Mouse (Mus musculus): ENCODE measurements around the gene Stox1.
"Not testable (repeated sequence)": the region's sequence is repeated elsewhere in the genome, so short reads cannot be mapped to it uniquely, and the experiment has no call there.

Stox1 gene

DNA sequence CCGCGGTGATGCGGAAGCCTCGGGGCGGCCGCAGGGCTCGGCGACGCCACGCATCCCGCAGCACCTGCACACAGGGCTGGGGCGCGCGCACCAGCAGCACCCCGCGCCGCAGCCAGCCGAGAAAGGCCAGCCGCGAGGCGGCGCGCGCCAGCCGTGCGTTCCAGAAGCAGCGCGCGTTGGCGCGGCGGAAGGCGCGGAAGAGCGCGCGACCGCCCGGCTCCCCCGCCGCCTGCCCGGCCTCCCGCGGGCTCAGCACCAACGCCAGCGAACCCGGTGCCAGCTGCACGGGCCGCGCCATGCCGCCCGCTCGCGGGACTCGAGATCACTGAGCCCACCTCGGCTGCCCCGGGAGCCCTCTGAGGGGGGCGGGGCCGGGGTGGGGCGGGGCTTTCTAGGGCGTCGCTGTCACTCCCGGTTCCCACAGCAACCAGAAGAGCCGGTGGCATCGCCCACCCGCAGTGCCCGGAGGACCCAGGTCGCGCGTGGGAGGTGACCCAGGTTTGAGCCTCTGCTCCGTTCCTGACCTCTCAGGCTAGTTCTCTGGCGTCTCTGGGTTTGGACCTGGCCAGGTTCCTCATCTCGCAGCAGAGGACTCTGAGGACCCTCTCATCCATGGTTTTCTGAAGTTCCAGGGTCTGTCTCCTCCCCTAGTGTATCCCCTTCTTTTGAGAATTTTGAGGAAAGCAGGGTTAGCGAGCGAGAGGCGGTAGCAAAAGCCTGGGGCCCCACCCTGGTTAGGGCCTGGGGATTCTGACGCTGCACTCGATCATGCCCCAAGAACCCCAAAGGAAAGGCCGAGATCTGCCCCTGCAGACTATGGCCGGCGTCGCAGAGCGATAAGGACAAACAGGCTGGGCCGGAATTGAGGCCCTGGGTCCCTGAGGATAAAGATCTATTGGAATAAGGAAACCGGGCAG lies at the start of gene Stox1:
TSS of gene Stox1 (minus strand) at position 358 of the 917 bp plus-strand sequence.
- no peak for DNase-seq (ENCODE audit: low spot score)

DNA sequence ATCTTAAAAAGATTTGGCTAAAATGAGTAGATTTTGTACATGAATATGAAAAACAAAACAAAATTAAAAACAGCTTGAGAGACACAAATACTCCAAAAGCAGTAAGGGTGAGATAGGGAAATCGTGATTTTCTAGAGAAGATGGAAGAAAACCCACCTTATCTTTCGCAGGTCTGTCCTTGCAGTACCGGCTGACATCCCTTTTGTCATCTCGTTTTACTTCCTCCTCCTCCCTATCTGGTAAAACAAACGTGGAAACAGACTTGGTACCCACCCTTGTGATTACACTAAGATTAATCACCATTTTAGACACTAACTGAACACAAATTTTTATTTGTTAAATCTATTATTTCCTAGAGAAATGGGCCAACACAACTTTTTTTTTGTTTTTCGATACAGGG lies 24.9 kb upstream of the Stox1 start:
- no peak for DNase-seq (ENCODE audit: low spot score)

DNA sequence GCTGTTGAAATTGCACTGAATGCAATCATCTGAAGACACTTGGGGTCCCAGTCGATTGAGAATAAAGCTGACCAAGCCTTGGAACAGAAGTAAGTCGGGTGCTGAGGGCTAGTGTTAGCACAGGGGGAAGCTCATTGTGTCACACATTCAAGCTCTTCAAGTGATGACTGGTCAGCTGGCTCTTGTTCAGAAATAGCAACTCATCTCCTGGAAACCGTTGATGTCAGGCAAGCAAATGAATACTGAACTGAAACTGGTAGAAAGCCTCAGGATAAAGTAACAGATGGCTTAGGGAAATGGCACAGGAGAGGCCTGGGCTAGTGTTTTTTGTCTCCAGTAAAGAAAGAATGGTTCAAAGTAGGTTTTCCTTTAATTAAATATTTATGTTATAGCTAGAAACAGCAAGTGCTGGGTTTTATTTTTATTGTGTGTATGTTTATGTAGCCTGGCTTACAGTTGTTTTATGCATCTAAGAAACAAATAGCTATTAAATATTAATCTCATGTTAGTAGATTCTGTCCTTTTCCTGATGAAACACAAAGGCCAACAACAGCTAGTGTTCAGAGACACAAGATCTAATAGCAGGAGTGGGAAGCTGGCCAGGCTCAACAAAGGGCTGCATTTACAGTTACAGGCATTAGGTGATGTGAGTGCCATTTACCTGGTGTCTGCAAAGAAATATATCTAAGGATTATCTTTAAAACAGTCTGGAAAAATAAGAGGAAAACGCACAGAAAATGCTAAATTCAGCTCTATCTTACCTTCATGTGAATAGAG lies 14.2 kb upstream of the Stox1 start:
- peak; percentile 42 for DNase-seq (ENCODE audit: low spot score)

DNA sequence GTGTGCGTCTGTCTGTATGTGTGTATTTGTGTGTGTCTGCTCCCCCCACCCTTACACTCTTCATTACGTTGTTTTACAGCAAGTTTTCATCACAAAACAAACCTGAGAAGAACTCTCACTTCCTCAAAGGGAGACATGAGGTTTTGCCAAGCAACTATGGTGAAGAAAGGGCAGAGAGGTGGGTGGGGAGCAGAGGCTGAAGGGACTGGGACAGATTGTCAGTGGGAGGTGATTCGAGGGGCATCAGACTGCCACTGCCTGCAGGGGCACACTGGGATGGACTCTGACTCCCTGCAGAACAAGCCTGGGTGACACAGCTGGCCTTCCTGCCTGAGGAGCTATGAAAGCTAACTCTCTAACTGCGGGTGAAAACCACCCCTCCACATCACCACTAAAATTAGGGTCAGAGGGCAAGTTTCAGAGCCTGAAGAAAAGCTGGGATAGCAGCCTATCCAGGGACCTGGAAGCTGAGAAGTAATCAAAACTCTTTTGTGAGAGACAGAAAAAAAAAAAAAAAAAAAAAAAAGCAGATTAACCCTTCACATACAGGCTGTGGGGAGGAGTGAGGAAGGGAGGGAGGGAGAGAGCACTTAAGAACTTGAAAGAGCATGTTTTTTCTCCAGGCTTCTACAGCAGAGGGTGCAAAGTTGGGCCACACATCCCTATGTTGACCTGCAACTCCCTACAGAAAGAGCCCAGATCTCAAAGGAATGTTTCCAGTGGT lies 11.2 kb upstream of the Stox1 start:
- DNase-seq (ENCODE audit: low spot score) = no peak

DNA sequence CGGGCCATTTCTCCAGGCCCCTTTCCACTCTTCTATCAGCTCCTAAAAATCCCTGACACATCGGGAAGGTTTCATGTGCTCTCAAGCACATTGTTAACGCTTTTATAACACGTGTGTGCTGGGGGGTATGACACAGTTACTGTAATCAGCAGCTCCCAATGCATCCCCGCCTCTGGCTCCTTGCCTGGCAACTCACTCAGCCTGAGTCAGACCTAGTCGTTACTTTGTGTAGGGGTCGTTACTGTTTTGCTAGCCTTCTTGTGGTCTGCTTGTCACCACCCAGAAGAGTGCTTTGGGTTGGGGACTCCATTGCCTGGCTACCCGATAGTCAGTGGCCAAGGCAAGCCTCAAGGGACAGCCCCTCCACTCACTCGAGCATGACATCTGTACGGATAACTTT lies 4.9 kb upstream of the Stox1 start:
- no peak for DNase-seq (ENCODE audit: low spot score)

DNA sequence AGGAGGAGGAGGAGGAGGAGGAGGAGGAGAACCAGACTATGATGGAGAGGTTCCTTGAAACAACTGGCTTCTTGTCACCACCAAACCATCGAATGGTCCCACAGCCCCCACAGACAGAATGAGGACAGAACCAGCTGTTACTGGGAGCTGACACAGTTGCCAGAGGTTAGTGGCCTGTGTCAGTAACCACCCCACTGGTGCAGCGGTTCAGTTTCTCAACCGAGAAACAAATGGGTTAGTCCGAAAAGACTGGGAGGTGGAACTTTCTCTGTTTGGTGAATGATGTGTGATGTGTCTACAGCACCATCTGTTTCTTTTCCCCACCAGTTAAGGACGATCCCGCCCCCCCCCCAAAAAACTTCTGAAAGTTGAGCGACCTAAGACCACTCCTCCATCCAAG lies 992 bp downstream of the Stox1 start:
- no peak for DNase-seq (ENCODE audit: low spot score)

DNA sequence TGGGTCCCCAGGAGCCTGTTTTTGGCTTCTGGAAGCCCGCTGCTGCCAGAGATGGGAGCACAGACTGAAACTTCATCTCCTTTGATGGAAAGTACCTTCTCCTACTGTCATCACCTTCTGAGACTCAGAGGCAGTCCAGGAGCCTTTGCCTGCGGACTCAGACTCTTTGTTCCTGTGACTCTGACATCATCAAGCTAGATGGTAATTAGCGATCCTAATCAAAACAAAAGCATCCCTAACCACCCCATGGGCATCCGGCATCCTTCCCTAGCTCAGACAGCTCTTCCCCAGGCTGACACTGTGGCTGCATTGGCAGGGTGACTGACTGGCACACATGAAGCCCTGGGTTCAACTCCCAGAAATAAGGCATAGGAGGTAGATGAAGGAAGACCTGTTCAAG lies 3.2 kb downstream of the Stox1 start:
- no peak for DNase-seq (ENCODE audit: low spot score)

DNA sequence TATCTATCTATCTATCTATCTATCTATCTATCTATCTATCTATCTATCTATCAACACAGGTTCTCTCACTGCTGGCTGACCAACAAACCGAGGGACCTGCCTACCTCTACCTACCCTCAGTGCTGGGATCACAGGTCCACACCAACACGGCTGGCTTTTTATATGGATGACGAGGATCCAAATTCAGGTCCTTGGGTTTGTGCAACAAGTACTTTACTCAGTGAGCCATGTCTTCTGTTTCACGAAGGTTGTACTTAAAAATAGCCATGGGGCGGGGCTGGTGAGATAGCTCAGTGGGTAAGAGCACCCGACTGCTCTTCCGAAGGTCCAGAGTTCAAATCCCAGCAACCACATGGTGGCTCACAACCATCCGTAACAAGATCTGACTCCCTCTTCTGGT lies 5.4 kb downstream of the Stox1 start:
- not testable (repeated sequence) for DNase-seq (ENCODE audit: low spot score)

DNA sequence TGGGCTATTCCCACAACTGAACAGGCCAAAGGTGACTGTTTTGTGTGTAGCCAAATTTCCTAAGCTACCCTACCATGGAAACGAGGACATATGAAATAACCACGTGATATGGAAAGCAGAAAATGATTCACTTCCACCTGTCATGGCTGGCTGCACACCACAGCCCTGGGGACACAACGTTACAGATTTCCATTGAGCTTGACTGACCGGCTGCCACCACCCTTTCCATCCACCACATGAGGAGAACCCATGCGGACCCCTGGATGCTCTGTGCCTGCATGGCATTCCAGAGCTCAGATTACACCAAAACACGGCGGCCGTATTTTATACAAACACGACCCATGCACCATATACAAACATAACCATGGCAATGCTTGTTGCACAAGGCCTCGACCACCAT lies 12.5 kb downstream of the Stox1 start:
- no peak for DNase-seq (ENCODE audit: low spot score)

DNA sequence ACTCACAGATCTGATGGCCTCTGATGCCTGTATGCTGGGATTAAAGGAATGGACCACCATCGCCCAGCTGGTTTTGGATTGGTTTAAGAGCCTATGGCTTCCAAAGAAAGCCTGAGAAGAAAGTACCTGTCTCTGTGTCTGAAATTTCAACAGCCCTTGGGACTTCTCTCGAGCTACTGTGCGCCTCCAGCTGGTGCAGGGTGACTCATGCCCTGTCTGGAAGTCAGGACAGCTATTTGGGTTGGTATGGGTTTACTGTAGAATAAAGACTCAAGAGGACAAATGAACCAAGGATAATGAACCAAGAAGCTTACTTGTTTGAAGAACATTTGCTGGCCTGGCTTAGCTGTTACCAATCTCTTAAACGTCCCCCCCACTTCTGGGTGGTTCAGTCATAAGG lies 22.3 kb downstream of the Stox1 start:
- no peak for DNase-seq (ENCODE audit: low spot score)

DNA sequence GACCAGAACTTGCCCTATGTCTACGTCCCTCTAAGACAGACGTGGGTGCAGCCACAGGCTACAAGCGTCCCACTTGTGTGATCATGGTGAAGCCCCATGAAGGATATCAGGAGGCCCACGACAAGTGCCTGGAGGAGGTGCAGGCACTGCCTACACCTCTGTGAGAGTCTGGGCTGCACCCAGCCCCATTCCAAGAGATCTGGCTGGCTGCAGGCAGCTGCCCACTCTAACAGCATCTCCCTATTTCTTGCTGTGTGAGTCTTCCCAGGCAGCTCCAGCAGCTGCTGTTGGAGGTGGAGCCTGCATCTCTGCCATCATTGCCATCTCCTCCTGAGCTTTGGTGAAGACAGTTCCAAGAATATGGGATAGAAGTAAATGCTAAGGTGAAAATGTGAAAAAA lies 23.5 kb downstream of the Stox1 start:
- DNase-seq (ENCODE audit: low spot score) = no peak

DNA sequence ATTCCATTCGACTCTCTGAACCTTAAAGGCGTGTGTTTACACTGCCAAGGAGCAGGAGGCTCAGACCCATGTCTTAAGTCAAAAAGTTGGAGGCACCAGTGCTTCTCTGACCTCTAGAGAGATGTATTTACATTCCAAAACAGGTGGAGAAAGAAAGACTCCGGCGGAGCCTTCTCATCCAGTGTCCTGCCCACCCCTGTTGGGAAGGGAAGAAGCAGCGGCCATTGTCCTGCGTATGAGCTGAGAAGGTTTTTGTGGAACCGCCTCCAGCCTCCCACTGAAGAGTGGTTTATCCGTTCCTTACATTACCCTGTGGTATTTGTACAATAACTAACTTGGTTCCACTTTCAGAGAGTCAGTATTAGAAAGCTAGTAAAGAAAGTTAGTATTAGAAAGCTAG lies 33.2 kb downstream of the Stox1 start:
- no peak for DNase-seq (ENCODE audit: low spot score)

DNA sequence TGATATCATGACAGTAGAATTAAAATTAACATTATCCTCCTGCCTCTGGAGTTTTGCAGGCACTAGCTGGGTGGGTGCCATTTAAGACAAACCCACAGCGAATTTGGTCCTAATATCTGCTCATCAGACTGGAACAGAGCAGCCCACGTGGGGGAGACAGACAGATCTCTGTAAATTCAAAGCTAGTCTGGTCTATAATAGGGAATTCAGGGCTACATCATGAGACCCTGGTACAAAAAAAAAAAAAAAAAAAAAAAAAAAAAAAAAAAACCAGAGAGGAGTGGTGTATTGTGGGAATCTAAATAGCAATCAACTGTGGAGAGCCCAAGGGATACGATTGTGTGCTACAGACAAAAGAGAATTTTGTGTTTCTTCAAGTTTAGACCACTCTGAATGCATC lies 33.7 kb downstream of the Stox1 start:
- no peak for DNase-seq (ENCODE audit: low spot score)

DNA sequence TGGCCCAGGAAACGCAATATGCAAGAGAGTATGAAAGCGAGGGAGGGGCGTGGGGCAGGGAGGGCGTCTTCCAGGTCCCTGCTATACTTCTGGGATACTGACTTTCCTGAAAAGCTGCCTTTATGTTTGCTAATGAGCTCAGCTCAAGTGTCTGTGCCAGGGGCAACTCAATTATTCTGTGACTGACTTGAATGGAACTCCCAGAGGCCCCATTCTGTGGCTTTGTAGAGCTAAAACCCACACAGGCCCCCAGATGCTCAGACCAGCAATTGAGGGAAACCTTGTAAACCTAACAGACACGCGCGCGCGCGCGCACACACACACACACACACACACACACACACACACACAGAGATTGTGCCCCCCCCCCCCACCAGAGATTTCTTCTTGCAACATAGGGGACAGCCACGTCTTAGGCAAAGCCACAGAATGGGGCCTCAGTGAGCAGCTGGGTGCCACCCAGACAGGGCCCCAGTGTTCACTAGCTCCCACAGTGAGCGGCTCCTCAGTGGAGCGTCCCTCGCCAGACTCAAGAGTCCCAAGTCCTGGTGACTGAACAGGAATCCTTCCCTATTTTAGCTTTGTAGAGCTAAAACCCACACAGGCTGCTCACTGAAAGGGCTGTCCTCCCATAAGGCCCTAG lies 38.8 kb downstream of the Stox1 start:
- no peak for DNase-seq (ENCODE audit: low spot score)

DNA sequence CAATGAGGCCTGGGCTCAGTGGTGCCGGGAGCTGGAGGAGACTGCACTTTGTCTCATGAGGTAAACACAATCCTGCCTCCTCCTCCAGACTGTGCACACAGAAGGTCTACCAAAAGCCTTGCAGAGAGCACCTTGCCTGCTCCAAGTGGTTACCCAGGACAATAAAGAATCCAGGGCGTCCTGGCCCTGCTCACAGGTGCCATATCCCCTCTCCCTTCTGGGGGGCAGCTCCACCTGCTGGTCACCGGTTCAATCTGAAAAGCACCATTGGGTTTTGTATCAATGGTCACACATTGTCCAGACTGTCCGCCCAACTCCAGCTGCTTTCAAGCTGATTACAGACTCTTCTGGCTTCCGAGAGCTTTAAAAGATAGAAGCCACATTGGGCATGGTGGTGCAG lies 42.9 kb downstream of the Stox1 start:
- DNase-seq (ENCODE audit: low spot score) = no peak

DNA sequence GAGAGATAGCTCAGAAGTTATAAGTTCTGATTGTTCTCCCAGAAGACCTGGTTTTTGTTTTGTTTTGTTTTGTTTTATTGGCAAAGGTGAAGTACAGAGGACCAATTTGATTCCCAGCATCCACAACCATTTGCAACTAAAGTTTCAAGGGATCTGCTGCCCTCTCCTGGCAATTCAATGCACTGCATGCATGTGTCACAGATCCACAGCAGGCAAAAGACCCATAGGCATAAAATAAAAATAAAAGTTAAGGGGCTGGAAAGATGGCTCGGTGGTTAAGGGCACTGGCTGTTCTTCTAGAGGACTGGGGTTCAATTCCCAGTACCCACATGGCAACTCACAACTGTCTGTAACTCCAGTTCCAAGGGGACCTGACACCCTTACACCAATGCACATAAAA lies 46.1 kb downstream of the Stox1 start:
- DNase-seq (ENCODE audit: low spot score) = no peak

DNA sequence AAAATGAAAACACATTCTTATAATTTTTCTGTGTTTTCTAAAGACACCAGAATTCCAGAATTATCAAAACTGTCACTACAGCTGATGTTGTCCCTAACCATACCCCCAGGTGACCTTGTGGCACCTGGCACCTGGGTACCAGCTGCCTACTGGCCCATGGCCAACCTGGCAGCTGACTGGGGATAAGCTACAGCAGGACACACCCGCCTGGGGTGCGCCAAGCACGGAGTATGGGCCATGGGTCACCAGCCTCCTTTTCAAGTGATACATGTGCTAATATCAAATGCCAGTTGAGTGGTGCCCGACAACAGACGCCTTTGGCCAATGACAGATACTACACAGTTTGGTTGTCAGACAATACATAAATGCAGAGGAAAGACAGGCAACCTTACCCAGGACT lies 48.6 kb downstream of the Stox1 start:
- DNase-seq (ENCODE audit: low spot score) = no peak

DNA sequence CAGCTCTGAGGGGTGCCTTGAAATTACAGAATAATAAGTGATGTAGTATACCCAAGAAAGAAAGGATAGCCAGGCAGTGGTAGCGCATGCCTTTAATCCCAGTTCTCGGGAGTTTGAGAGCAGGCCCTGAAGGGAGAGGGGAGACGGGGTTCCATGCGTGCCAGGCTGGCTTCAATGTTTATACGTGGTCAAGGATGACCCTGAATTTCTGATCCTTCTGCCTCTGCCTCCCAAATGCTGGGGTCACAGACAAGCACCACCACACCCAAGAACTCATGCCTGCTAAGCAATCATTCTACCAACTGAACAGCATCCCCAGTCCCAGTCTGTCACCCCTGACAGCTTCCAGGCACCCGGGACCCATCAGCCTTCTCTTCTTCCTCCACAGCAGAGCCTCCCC lies 49.7 kb downstream of the Stox1 start:
- no peak for DNase-seq (ENCODE audit: low spot score)

DNA sequence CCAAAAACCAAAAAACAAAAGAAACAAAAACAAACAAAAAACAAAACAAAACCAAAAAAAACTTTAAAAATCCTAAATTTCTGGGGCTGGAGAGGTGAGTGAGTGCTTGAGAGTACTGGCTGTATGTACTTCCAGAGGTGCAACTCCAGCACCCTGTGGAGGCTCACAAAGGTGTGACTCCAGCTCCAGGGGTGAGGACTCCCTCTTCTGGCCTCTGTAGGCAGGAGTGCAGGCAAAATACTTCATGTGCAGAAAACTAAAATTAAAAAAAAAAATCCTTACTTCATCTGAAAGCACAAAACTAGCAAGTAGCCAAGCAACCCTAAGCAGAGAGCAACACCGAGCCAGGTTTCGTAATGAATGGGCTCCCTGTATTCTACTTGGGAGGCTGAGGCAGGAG lies 53.6 kb downstream of the Stox1 start:
- no peak for DNase-seq (ENCODE audit: low spot score)

DNA sequence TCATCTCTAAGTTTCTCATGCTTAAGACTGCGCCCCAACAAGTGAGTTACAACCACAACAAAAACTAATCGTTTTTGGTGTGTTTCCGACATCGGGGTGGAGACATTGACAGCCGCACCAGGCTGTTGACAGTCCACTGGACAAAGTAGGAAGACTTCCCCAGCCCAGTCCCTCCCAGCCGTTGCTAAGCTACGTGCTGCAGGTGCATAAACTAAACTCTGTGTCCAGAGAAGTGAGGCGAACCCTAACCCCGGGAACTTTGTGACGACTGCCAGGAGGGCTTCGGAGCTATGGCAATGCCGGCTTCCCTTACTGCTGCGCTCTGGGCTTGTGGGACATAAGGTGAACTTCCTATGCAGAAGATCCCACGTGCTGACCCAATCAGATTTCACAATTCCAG lies 56.7 kb downstream of the Stox1 start:
- no peak for DNase-seq (ENCODE audit: low spot score)

DNA sequence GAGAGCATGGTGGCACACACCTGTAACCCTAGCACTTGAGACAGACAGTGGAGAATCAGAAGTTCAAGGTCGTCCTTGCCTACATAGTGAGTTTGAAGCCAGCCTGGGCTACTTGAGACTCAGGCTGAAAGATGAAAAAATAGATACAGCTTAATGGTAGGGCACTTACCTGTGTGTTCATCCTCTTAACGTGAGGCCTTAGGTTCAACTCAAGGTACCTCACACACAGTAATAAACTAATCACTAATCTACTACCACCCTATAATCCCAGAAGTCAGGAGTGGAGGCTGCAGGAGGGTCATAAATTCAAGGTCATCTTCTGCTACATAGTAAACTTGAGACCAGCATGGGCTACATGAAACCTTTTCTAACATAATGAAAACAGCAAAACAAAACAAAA lies 57.5 kb downstream of the Stox1 start:
- DNase-seq (ENCODE audit: low spot score) = no peak

DNA sequence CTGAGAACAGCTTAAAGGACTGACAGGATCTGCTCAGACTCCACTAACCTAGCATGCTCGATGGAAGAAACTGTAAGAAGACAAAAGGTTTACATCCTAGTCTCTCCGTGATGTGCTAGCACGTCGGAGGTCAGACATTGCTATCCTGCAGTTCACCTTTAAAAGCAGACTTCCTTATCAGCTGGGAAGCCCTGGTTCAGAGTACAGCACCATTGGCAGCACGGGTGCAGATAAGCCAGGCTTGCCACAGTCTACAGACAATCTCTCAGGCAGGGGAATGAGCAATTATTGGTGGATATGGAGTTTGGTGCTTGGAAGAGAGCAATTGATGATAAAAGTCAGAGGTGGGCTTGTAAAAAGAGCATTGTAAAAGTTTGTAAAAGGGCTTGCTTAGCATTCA lies 57.9 kb downstream of the Stox1 start:
- DNase-seq (ENCODE audit: low spot score) = no peak
